In genomic region chr3:93547099-93547648, GRCm38 (mm10) we compare ENCODE assay signal across 8 mouse cellular contexts. TPM values are rescaled to one million over a fixed set of nuclear protein-coding genes. Genes with fewer than 3 reads are reported as not detected.
DNase-seq lines count a peak whose midpoint lies in the region; ATAC-seq and TF ChIP-seq lines count a peak whose summit lies in the region.

No protein-coding gene starts in this region.

- DNase-seq in heart, adult 11 months = peak; percentile 98
- DNase-seq in embryo, embryonic 10 days (ENCODE audit: low spot score) = peak; percentile 83
- peak; percentile 85 to 89 for DNase-seq in gastrocnemius, postnatal 36 days
- DNase-seq in liver, adult 2 months (ENCODE audit: extremely low read depth, low read depth, low spot score) = peak; percentile 73
- peak; percentile 90 for DNase-seq in naive thymus-derived CD4-positive, alpha-beta T cell, adult 2 months (ENCODE audit: low read depth)
- DNase-seq in spleen, postnatal 4 days (ENCODE audit: low spot score in 2 of 2) = peak; percentile 77 to 91

- intact Hi-C loops in gastrocnemius, postnatal 36 days (cut with DNase I) = loop anchor here (2.0 kb wide), 2 partner anchors 46 to 60 kb away; no protein-coding TSS in a partner anchor

- TF ChIP-seq POLR2A in liver, adult 2 months (IDR thresholded peaks at IDR 0.05; ENCODE audit: extremely low read depth, insufficient read depth, low read length) = no peak

- no peak overlapping the region for H3K27ac ChIP-seq in heart, embryonic 12.5 days (ENCODE audit: poor library complexity, severe bottlenecking)
- H3K27ac ChIP-seq in kidney, embryonic 15.5 days = no peak overlapping the region
- H3K27ac ChIP-seq in liver, adult 2 months (replicated peaks; ENCODE audit: insufficient read depth, low read depth, low read length) = no peak overlapping the region

- TF ChIP-seq CTCF in liver, adult 2 months (IDR thresholded peaks at IDR 0.05; ENCODE audit: low read depth, low read length) = peak; percentile 72

- ATAC-seq in heart, embryonic 12.5 days (ENCODE audit: insufficient number of reproducible peaks, low FRiP score) = no peak
- ATAC-seq in kidney, embryonic 15.5 days (replicated peaks; ENCODE audit: low FRiP score) = peak; percentile 68

- no peak overlapping the region for H3K9ac ChIP-seq in heart, embryonic 12.5 days
- H3K9ac ChIP-seq in kidney, embryonic 15.5 days = no peak overlapping the region
- no peak overlapping the region for H3K9ac ChIP-seq in liver, adult 2 months (ENCODE audit: low read depth, low read length)

- H3K4me3 ChIP-seq in heart, embryonic 12.5 days = no peak overlapping the region
- no peak overlapping the region for H3K4me3 ChIP-seq in kidney, embryonic 15.5 days (replicated peaks)
- H3K4me3 ChIP-seq in liver, adult 2 months (ENCODE audit: insufficient read depth, low read depth, low read length) = no peak overlapping the region

- H3K4me1 ChIP-seq in heart, embryonic 12.5 days (replicated peaks) = 0 out of 2 replicates have a peak, but pooled peaks cover 3% of the 10 kb centered on the region
- peaks cover 11% of the 10 kb centered on the region for H3K4me1 ChIP-seq in kidney, embryonic 15.5 days
- no peaks in the 10 kb centered on the region; the same call in 1 of the 2 replicates for H3K4me1 ChIP-seq in liver, adult 2 months (ENCODE audit: control insufficient read depth, insufficient read depth, low read length)

- H3K36me3 ChIP-seq in heart, embryonic 12.5 days = no peaks in the 10 kb centered on the region
- H3K36me3 ChIP-seq in kidney, embryonic 15.5 days = no peaks in the 10 kb centered on the region
- H3K36me3 ChIP-seq in liver, adult 2 months (ENCODE audit: control insufficient read depth, insufficient read depth, low read length) = no peaks in the 10 kb centered on the region

- 26% methylated on average over 7 of the region's 7 CpGs for WGBS in heart, embryonic 12.5 days
- WGBS in kidney, embryonic 15.5 days = 28% methylated on average over 7 of the region's 7 CpGs
- WGBS in liver, adult 2 months = 24% methylated on average over 7 of the region's 7 CpGs

- no peaks in the 10 kb centered on the region for H3K79me2 ChIP-seq in liver, adult 2 months (ENCODE audit: control insufficient read depth, insufficient read depth, low read length)

- H3K4me2 ChIP-seq in heart, embryonic 12.5 days = no peak overlapping the region
- no peak overlapping the region for H3K4me2 ChIP-seq in kidney, embryonic 15.5 days

- no peaks in the 10 kb centered on the region for H3K9me3 ChIP-seq in heart, embryonic 12.5 days (replicated peaks)
- no peaks in the 10 kb centered on the region for H3K9me3 ChIP-seq in kidney, embryonic 15.5 days (replicated peaks)

- H3K27me3 ChIP-seq in heart, embryonic 12.5 days (replicated peaks) = no peaks in the 10 kb centered on the region
- H3K27me3 ChIP-seq in kidney, embryonic 15.5 days = no peaks in the 10 kb centered on the region
- no peaks in the 10 kb centered on the region for H3K27me3 ChIP-seq in liver, adult 2 months (ENCODE audit: control insufficient read depth, insufficient read depth, low read length)

RNA-seq across cellular contexts. Expression of gene S100a10, which starts 7.7 kb away (rescaled TPM):
- polyA plus RNA-seq in heart, embryonic 12.5 days (2016; fragmentation: Nextera tagmentation; extraction: Ambion mirVana) = 186 and 199 TPM in 2 replicates
- 10 to 100 TPM; 38.8 to 50.5 TPM for total RNA-seq in gastrocnemius, postnatal 36 days (2021)
- 516 and 533 TPM in 2 replicates for polyA plus RNA-seq in kidney, embryonic 15.5 days (2015; fragmentation: Nextera tagmentation; extraction: Ambion mirVana)
- 147 and 292 TPM in 2 replicates for total RNA-seq in liver, adult 2 months (2014; rRNA removed)
- polyA plus RNA-seq in liver, adult 2 months (2012; rRNA removed) = 80.0 and 88.2 TPM in 2 replicates

RNA-seq across cellular contexts. Expression of gene S100a11, which starts 26.9 kb away (rescaled TPM):
- polyA plus RNA-seq in heart, embryonic 12.5 days (2016; fragmentation: Nextera tagmentation; extraction: Ambion mirVana) = 860 and 874 TPM in 2 replicates
- 10 to 100 TPM; 37.6 to 43.6 TPM for total RNA-seq in gastrocnemius, postnatal 36 days (2021)
- polyA plus RNA-seq in kidney, embryonic 15.5 days (2015; fragmentation: Nextera tagmentation; extraction: Ambion mirVana) = 1,358 and 1,377 TPM in 2 replicates
- 3.0 and 5.4 TPM in 2 replicates for total RNA-seq in liver, adult 2 months (2014; rRNA removed)
- polyA plus RNA-seq in liver, adult 2 months (2012; rRNA removed) = 3.4 and 4.3 TPM in 2 replicates

Comparison
In these comparisons a context has a peak if more than half of its experiments do, and no peak if none do; other contexts are left out.
1. RNA of gene S100a11, which starts 26.9 kb away (polyA plus RNA-seq): 1,358 to 1,377 TPM in kidney, embryonic 15.5 days and 860 to 874 TPM in heart, embryonic 12.5 days; 3.4 to 4.3 TPM in liver, adult 2 months; every median in the first group is over 100 times any median in the second.
2. Peak in every context shown above with its lines, with median percentiles within 50 percentile points of each other: DNase-seq.